Mouse (Mus musculus) stomach, postnatal 0 days (tissue): Measurements from ENCODE around the gene P2ry14.

Experiments used
- CTCF ChIP-seq: IDR thresholded peaks from 2 replicates; pipeline ENCODE4 v1.5.1; 2016; ENCODE audit warnings: antibody characterized with exemption, low read depth, mild to moderate bottlenecking, moderate library complexity
- EP300 ChIP-seq: optimal IDR thresholded peaks from 2 replicates; pipeline ENCODE3; 2016; ENCODE audit warnings: antibody characterized with exemption

GRCm38 (mm10) chr3:59129547-59129946, 23.9 kb downstream of the P2ry14 start:
- TF ChIP-seq CTCF (no peak), EP300 (no peak)
